Mouse (Mus musculus) gastrocnemius, postnatal 10 days (tissue): Measurements from ENCODE around the gene Castor1. TPM values are rescaled to one million over a fixed set of nuclear protein-coding genes. Genes with fewer than 3 reads are reported as not detected.

Source experiments
- DNase-seq: peaks from one replicate; pipeline ENCODE4 v3.0.0; 2021; ENCODE audit warnings: mixed read lengths
- total RNA-seq, 2 experiments: library from RNA; stranded (reverse); gene quantifications; 2 replicates each; pipeline ENCODE4 v1.2.3; 2021

Gene Castor1
- total RNA-seq, 2 experiments from 2014 or later = 5.9 to 6.9 TPM

DNA sequence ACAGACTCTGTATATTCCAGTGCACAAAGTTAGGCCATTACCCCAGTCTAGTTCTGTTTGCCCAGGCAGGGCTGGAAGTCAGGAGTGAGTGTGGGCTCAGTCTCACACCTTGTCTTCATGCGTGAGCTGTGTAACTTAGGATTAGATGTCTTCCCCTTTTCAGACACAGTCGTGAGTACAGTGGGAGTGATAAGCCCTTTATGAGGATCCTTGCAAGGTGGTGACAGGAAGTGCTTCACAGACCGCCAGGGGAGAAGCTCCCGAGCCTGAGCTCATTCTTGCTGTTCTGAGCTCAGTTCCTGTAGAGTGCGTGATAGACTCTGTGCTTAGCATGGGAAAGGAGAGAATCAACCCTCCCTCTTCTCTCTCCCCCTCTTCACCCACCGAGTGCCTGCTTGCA lies 11.5 kb upstream of the Castor1 start:
- no peak for DNase-seq

DNA sequence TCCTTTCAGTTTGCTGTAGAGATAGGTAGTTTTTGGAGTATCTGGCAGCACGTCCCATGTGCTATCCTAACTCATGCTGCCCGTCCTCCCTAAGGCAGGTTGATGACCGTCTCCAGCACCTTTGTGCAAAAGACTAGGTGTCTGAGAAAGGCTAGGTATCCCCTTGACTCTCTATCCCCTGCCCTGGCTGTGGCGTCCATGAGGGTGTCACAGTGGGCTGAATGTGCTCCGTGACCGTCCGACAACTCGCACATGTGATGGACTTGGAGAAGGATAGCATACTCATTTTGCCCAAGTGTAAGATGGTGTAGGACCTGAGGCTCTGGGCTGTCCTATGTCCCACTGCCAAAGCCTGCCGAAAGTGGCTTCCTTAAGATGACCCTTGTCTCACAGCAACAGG lies 10.4 kb upstream of the Castor1 start:
- no peak for DNase-seq

DNA sequence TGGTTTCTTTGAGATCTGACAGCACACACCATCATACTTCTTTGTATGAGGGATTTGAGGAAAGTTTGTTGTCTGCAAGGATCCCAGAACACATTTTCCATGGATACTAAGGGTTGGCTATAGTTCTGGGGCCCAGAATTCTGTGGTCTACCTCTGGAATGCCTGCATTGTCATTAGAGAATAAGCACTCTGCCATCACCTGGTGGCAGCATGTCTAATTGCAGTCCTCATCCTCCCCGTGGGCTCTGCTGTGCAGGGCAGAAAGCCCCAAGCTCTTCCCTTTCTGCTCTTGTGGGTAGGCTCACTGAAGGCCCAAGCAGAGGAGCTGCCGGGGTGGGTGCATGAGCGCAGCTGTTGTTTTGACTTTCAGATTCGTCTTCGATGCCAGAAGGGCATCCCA lies 8.5 kb upstream of the Castor1 start:
- no peak for DNase-seq

DNA sequence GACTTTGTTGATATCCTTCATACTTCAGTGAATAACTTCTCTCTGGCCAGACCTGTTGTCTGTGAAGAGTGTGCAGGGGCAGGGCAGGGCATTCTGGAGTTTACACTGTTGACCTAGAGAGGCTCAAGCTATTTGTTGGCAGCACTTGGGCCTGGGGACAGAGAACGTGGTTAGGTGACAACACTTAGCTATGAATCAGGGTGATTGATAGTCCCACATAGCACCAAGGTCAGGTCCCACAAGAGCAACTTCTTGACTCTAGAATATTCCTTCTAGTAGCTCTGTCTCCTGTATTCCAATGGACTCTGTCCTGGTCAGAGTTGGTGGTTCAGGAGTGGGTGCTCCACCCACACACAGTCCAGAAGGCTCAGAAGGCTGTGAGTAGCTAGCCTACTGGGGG lies 7.2 kb upstream of the Castor1 start:
- DNase-seq = no peak

DNA sequence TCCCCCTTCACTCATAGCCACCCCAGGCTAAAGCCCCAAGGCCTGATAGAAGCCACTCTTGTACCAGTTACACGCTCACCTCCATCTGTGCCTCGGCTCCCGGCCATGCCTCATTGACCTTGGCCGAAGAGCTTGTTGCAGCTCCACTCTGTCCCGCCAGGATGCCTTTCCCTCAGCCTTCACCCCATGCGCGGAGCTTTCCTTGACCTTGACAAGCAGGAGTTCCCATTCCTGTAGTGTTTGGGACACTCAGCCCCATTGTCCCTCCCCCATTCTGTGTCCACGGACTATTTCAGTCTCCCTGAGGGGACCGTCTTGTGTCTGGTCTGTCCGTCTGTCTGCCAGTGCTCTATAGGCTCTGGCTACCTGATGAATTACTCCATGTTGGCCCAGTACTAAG lies 4.9 kb upstream of the Castor1 start:
- DNase-seq = no peak

DNA sequence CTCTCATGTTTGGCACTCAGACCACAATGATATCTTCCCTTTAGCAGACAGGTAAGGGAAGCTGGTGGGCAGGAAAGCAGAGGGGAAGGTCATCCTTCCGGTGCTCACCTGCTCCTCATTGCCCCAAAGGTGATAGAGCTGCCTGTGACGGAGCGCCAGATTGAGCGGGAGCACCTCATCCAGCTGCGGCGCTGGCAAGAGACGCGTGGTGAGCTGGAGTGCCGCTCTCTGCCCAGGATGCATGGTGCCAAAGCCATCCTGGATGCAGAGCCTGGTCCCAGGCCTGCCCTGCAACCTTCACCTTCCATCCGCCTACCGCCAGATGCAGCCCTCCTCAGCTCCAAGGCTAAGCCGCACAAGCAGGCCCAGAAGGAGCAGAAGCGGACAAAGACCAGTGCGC lies 3.5 kb upstream of the Castor1 start:
- no peak for DNase-seq

DNA sequence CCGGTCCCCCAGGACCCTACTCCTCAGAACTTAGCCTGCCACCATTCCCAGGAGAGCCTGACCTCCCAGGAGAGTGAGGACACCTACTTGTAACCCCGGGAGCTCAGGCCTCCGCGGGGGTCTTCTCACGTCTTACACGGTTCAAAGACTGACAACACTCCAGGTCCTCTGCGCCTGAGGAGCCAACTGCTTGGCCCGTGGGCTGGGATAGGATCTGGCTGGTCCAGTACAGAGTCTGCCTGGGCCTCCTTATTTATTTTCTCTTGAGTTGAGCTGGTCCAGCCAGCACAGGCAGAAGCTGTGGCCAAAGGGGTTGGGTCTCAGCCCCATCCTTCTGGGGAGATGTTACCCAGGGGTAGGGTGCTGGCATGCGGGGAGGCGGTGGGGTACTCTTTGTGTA lies 3.0 kb upstream of the Castor1 start:
- no peak for DNase-seq

DNA sequence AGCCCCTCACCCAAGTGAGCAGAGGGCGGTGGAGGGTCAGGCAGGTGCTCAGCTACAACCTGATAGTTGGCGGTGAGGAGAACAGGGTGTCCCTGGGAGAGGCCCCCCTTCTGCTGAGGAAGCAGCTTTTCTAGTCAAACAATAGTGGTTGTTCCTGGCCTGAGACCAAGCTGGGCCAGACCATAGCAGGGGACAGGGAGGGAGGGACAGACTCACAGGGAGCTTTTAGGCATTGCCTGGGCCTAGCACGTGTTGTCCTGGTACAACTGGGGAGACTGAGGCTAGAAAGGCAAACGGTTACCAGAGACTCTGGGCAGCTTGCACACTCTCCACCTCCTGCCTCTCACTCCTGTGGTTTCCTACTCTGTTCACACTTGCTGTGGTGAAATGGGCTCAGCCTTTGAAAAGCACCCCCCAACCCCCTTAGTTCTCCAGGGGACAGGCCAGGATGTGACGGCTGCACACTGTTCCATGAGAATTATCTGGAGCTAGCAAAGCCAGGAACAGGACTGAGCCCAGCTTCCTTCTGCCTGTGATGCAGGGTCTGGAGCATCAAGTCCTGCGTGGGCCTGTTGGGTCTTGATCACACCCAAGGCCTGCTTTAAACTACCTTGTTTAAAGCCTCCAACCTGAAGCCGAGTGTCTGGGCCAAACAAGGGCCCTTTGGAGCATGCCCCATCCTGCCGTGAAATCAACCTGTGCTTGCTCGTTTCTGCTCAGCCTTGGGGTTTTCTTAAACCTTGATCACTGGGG lies 1.6 kb upstream of the Castor1 start:
- no peak for DNase-seq

DNA sequence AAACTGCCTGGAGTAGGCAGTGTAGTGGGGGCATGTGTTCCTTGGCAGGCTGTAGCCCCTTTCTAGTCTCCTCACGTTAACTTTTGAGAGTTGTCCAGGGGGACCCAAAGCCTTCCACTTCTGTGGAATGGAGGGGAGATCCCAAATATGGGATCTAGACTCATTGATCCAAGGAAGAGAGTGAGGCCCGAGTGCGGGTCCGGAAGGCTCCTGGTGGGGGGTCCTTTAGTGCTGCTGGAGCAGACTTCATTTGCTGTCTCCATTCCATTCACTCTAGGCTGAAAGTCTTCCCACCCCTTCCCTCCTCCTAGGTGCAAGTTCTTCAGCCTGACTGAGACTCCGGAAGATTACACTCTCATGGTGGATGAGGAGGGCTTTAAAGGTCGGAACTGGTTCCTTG lies 612 bp downstream of the Castor1 start:
- DNase-seq = no peak

DNA sequence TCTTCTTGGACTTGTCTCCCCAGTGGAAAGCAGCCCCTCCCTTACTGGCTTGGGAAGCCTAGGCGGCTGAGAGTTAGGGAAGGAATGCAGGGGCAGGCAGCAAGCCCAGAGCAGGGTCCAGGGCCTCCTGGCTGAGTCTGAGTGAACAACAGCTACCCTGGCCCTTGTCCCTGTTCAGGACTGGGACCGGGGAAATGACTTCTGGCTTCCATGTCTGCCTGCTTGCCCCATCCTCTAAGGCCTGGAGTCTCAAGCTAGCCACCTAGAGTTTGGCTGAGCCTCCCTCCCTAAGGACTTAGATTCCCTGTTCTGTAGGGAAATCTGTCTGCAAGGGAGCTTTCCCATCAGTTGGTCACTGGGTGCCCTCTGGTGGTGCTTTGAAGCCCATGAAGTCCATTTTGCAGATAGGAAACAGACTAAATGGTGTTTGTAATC lies 1.3 kb downstream of the Castor1 start:
- DNase-seq = peak; percentile 63

DNA sequence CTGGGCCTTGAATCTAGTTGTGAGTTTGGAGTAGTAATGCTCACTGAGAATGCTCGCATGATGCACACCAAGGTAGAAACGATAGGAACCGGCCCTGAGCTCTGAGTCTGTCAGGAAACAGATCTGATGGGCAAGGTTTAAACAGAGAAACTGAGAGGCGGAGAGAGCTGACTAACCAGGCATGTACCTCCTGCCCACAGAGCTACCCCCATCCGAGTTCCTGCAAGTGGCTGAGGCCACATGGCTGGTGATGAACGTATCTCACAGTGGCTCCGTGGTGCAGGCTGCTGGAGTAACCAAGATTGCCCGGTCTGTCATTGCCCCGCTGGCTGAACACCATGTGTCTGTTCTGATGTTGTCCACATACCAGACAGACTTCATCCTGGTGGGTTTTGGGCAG lies 1.9 kb downstream of the Castor1 start:
- no peak for DNase-seq

DNA sequence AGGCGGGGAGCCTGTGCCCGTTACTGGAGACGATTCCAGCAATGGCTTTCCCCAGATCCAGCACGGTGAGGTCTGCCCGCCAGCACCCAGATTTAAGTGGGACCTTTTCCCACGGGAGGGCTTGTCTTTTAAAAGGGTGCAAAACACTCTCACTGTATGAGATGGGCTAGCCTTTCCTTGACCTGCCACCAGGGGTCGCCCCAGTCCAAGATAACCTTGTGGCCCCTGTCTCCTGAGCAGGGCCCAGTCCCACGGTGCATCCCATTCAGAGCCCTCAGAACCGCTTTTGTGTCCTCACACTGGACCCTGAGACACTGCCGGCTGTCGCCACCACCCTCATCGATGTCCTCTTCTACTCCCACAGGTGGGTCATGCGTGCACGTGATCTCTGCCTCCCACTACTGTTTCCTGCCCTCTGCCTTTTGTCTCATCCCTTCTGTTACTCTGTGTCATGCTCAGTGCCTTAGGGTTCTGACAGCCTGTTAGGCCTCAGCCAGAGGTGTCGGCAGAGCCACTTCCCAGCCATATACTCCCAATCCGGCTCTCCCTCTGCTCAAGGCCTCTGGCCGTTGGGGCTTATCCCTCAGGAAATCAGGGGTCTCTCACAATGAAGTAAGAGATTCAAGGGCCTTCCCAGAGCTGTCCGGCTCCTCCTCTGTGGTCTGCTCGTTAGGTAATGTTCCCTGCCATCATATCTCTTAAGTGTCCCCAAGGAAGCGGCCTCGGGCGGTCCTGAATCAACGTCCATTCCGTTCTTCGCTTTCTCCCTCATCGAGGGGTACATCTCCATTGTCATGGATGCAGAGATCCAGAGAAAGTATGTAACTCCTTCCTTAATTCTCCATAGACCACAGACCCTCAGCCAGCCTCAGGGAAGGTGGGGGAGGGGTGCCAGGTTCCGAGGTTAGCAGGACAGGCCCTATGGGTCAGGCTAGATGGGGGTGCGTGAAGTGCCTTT lies 2.7 kb downstream of the Castor1 start:
- peak; percentile 91 for DNase-seq

DNA sequence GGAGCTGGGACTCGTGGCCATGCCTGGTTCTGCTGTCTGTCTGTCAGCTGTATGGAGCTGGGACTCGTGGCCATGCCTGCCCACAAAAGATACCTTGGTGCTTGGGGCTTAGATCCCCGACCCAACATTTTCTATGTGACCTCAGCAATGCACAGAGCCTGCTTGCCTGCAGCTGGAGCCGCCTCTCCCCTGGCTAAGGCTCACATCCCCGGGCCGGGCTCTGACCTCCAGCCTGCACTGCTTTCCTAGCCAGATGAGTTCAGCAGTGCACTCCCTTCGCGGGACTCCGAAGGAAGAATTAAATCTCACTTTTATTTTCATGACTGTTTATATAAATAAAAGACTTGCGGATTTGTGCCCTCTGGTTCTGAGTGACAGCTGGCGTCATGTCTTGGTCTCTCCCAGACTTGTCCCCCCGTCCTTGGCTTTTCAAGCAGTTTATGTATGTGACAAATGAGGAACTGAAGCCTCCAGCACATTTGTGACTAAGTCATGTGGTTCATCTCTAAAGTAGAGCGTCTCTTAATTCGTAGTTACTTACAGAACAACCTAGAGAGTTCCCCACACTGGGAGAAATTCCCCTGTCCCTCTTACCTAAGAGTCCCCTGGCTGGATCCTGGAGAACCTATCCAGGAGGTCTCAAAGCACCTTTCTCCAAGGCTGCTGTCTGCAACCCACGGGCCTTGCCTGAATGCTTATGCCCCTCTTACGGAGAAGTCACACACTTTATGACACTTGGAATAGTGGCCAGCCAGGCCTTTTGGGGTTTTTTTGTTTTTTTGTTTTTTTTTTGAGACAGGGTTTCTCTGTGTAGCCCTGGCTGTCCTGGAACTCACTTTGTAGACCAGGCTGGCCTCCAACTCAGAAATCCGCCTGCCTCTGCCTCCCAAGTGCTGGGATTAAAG lies 4.3 kb downstream of the Castor1 start:
- DNase-seq = no peak

DNA sequence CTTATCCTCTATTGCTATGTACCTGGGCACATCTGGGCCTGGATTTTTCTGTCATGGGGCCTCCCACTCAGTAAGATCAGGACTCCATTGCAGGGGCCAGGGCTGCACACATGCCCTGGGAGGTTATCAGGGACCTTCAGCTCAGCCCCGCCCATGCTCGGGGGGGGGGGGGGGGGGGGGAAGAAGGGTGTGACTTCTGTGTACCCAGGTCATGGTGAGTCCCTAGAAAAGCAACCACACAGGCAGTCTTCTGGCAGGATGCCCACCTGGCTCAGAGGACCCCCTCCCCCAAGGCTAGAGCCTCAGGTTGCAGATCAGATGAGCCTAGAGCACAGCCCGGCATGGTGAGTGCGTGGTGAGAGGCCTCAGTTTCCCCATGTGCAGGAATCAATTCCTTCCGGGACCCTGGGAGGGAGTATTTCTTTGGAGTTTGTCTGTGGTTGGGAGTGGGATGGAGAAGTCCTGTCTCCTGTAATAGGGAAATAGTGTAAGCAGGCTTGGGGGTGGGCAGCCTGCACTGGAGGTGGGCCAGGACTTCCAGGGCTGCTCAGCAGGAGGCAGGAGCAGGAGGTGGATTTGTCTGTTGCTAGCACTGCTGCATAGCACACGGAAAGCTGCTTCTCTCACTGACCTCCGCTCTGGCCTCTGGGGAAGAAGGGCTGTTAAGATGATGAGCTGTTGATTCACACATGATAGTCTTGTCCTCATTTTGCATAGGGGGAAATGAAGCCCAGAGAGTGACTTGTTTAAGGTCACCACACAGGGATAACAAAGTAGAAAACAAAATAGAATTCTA lies 5.6 kb downstream of the Castor1 start:
- no peak for DNase-seq

DNA sequence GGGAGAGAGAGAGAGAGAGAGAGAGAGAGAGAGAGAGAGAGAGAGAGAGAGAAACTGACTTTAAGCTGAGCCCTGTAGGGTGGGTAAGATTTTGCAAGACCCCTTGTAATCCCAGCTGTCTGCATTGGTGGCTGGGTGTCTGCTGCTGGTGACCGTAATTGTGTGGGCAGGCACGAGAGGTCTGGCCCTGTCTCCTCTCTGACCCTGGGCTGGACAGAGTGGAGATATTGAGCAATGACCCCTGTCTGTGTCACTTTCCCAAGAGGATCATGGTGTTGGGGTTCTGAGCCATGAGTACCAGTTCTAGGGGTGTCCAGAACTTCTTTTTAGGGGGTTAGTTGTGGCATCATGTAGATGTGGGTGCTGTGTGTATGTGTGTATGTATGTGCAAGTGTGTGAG lies 6.2 kb downstream of the Castor1 start:
- no peak for DNase-seq

DNA sequence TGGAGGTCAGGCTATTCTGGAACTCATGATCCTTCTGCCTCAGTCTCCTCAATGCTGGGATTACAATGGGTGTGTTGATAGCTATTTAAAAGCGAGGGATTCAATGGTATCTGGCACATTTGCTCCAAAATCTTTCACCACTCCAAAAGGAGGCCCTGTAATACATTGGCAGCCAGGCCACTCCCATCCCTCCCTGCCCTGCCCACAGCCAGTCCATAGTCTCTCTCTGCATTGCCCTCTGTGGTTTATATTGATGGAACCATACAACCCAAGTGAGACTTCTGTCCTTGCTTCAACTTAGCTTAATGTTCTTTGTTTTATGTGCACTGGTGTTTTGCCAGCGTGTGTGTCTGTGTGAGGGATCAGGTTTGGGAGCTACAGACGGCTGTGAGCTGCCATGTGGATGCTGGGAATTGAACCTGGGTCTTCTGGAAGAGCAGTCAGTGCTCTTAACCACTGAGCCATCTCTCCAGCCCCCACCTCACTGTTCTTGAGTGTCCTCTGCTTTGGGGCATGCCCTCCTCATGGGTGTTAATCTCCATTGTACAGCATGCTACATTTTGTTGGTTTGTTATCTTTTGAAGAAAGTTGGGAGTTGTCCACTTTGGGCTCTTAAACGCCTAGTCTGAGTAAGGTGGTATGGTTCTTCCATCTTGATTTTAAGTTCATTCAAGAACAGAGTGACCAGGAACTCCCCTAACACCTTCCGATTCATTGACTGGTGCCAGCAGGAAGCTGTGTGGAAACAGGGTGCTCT lies 8.7 kb downstream of the Castor1 start:
- DNase-seq = no peak

DNA sequence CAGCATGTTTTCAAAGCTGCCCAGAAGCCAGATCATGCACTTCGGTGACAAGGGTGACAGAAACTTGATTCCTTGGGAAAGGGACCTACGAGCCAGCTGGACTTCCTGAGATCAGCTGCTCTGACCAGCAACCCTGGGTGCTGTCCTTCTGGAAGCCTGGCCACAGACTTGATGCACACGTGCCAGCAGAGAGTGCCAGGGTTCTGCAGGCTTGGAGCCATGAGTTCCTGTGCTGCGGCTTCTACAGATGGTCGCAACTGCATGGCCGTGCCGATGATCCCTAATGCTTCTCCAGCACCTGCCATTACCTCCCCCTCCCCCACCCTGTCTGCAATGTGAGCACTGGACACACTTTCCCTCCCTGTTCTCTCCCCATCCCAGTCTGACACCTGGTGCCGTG lies 10.4 kb downstream of the Castor1 start:
- peak; percentile 72 for DNase-seq

DNA sequence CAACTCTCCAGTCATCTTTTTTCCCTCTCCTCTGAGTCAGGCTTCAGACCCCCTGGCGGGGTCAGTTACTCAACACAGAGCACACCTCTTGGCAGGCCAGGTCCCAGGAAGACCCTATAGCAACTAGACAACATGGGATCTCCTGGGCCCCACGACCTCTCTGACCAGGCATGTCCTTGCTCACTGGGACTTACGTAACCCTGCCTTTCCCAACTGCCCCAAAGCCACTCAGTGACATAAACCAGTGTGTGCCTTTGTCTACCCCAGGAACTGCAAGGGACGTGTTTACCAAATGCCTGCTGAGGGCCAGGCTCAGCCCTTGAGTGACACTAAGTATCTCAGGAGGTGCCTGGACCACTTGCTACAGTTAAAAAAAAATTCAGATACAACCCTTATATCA lies 11.8 kb downstream of the Castor1 start:
- DNase-seq = no peak

DNA sequence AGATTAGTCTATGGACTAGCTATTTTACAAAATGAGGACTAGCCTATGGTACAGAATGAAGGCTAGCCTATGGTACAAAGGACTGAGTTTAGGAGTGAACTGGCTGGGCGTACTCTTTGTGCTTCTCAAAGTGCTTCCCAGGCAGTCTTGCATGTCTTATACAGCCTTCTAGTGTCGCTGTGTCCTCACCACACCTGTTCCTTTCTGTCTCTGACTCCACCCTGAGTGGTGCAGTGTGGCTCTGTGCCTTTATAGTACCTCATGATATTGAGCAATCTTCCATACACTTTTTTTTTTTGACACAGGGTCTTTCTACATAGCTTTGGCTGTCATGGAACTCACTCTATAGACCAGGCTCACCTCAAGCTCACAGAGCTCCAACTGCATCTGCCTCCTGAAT lies 13.4 kb downstream of the Castor1 start:
- DNase-seq = no peak

DNA sequence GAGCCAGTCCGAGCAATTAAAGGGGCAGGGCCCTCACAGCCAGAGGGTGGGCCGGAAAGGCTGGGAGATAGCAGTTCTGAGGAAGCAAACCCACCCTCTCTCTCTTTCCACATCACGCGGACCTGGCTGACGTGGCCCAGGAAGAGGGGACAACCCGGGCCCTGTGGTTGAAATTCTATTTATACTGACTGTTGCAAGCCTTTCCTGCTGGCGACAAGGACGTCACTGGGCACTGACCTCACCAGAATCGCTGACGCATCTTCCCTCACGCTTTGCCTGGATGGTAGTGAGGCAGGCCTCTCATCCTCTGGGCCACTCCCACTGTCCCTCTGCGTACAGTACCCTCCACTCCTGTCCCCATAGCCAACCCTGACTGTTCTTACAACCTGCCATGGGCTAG lies 14.6 kb downstream of the Castor1 start:
- no peak for DNase-seq
